Mouse (Mus musculus) heart, embryonic 11.5 days (tissue): ENCODE measurements at regions not wholly inside any gene's neighbourhood (a gene's known extent, or its start where the extent isn't known, plus 50 kb on each side); places are given as distances from the start of the nearest gene placed in this dataset.
"Not testable (repeated sequence)": the region's sequence is repeated elsewhere in the genome, so short reads cannot be mapped to it uniquely, and the experiment has no call there.

Experiments
- ATAC-seq: fragments of 200-750 bp; cut with Nextera tagmentation; replicated peaks from 2 replicates; pipeline ENCODE4 v1.8.0; 2017; ENCODE audit warnings: moderate library complexity; ENCODE audit not compliant: insufficient number of reproducible peaks, low FRiP score, low TSS enrichment
- H3K27ac ChIP-seq: fragments of 300-500 bp; sonication (generic); 2 replicates; pipeline ENCODE4 v1.5.1; 2014; ENCODE audit warnings: mild to moderate bottlenecking, low read depth, low read length
- H3K27me3 ChIP-seq: fragments of 300-500 bp; sonication (generic); 2 replicates; pipeline ENCODE4 v1.6.1; 2014; ENCODE audit warnings: mild to moderate bottlenecking, low read length, mixed read lengths; ENCODE audit not compliant: control insufficient read depth, insufficient read depth
- H3K36me3 ChIP-seq: fragments of 300-500 bp; sonication (generic); 2 replicates; pipeline ENCODE4 v1.6.1; 2014; ENCODE audit warnings: mild to moderate bottlenecking, low read length, moderate library complexity, mixed read lengths; ENCODE audit not compliant: control insufficient read depth, insufficient read depth
- H3K4me1 ChIP-seq: fragments of 300-500 bp; sonication (generic); 2 replicates; pipeline ENCODE4 v1.6.1; 2014; ENCODE audit warnings: low read length; ENCODE audit not compliant: control insufficient read depth, insufficient read depth
- H3K4me2 ChIP-seq: fragments of 300-500 bp; sonication (generic); 2 replicates; pipeline ENCODE4 v1.6.1; 2014; ENCODE audit warnings: mild to moderate bottlenecking, moderate library complexity
- H3K4me3 ChIP-seq: fragments of 300-500 bp; sonication (generic); 2 replicates; pipeline ENCODE4 v1.5.1; 2014; ENCODE audit warnings: low read depth, low read length
- H3K9ac ChIP-seq: fragments of 300-500 bp; sonication (generic); 2 replicates; pipeline ENCODE4 v1.6.1; 2014; ENCODE audit warnings: mild to moderate bottlenecking, low read depth, low read length, moderate library complexity
- H3K9me3 ChIP-seq: fragments of 300-500 bp; sonication (generic); replicated peaks from 2 replicates; pipeline ENCODE4 v1.6.1; 2016; ENCODE audit warnings: low read length; ENCODE audit not compliant: control insufficient read depth
- WGBS: fragments of 180-500 bp; shearing (Covaris S2); extraction: QIAGEN DNeasy Blood & Tissue Kit; methylation state at CpG from one replicate; pipeline ENCODE4 v1.1.7; 2014; ENCODE audit not compliant: insufficient replicate concordance; 5-methylcytosine and 5-hydroxymethylcytosine counted together

DNA sequence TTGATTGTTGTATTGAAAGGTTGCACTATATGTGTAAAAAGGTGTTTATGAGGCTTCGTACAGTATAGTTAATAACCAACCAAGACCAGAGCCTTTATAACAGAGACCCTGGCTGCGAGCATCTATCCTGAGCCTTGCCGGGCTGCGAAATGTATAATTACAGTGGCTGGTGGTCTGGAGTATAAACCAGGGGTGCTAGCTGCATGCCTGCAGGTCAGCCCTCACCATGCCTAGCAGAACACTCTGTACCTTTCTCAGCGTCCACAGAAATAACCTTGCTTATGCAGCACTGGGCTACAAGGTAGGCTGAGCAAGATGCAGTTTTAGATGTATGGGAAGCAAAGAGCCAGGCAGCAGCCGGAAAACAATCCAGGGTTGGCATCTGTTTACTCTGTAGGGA lies 457.8 kb upstream of the Sall1 start:
- ATAC-seq: no peak
- WGBS: 86% methylated on average over 6 of the region's 6 CpGs
- Histone ChIP-seq H3K27ac (no peak overlapping the region), H3K4me1 (no peaks in the 10 kb centered on the region), H3K9ac (no peak overlapping the region), H3K4me3 (no peak overlapping the region), H3K36me3 (no peaks in the 10 kb centered on the region), H3K27me3 (no peaks in the 10 kb centered on the region), H3K4me2 (no peak overlapping the region), H3K9me3 (no peaks in the 10 kb centered on the region)

DNA sequence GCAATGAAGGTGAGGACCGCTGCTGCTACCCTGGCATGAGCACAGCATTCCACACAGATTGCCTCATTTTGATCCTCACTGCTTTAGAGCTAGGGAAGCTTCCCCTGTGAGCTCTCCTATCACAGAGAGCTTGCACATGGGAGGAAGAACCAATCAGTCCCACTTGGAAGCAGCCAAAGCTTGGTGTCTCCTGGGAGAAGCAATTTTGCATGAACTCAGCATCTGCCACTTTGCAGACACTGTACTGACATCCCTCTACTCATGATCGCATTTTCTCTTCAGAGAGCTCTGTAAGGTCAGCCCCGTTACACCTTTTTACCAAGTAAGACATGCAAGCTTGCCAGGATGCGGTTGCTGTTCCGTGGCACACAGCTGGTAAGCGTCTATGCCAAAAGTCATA lies 455.9 kb upstream of the Sall1 start:
- Histone ChIP-seq H3K4me3 (no peak overlapping the region), H3K4me1 (no peaks in the 10 kb centered on the region), H3K36me3 (no peaks in the 10 kb centered on the region), H3K9me3 (no peaks in the 10 kb centered on the region), H3K9ac (no peak overlapping the region), H3K27ac (no peak overlapping the region), H3K4me2 (no peak overlapping the region), H3K27me3 (no peaks in the 10 kb centered on the region)
- 65% methylated on average over 6 of the region's 6 CpGs for WGBS
- ATAC-seq: no peak

DNA sequence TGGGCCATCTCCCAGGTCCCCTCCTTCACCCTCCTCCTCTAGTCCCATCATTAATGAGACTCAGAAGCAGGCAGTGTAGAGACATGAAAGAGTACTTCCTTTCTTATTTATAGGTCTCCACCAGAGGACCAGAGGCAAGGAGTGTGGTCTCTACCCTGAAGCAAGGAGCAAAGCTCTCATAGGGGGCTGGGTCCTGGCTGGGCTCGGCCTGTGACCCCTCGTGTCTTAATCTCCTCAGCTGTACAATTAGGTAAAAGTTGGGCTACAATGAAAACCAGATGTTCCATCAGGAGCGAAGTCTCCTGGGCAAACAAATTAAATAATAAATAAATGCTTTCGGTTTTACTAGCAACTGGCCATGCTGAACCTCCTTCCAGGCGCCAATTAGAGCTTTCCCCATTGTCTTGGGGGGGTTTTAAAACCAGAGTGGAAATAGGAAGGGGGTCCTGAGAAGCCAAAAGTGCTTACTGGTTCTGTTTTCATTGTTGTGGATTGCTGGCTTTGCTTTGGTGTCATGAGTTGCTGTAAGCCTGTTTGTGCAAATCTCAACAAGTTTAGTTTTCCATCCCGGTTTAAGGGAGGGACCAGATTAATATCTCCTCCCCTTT lies 454.2 kb upstream of the Sall1 start:
- 57% methylated on average over 6 of the region's 6 CpGs for WGBS
- Histone ChIP-seq H3K27me3 (no peaks in the 10 kb centered on the region), H3K4me3 (no peak overlapping the region), H3K4me1 (no peaks in the 10 kb centered on the region), H3K27ac (no peak overlapping the region), H3K9ac (no peak overlapping the region), H3K4me2 (no peak overlapping the region), H3K36me3 (no peaks in the 10 kb centered on the region), H3K9me3 (no peaks in the 10 kb centered on the region)
- ATAC-seq: no peak

DNA sequence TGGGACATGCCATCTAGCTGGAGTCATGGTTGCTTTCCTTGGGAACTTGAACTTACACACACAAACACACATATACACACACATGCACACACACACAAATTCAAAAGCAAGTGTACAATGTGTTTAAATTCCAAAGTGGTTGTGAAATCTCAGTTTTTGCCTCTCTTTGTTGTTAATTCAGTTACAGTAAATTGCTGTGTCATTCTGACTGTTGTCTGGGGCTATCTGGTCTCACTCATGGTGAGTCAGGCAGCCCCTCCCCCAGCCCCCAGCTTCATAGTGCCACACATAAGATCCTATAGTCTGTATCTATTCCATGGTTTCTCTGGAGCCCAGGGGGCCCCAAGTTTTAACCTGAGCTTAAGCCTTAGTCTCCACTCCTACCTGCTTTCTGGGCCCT lies 448.4 kb upstream of the Sall1 start:
- Histone ChIP-seq H3K36me3 (no peaks in the 10 kb centered on the region), H3K9me3 (no peaks in the 10 kb centered on the region), H3K27ac (no peak overlapping the region), H3K4me2 (no peak overlapping the region), H3K4me1 (no peaks in the 10 kb centered on the region), H3K9ac (no peak overlapping the region), H3K27me3 (no peaks in the 10 kb centered on the region), H3K4me3 (no peak overlapping the region)
- no peak for ATAC-seq

DNA sequence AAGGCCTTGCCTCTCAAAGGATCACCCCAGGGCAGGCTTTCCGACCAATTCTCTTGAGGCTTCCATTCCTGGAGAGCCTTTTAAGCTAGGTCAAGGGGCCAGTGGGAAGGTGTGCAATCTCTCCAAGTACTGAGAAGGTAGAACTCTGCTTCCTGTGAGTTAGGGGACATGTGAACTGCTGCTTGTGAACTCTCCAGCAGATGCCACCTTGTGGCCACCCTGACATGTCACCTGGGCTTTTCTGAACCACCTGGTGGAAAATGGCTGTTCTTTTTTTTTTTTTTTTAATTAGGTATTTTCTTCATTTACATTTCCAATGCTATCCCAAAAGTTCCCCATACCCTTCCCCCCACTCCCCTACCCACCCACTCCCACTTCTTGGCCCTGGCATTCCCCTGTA lies 438.5 kb upstream of the Sall1 start:
- not testable (repeated sequence) for H3K4me2 ChIP-seq, H3K9ac ChIP-seq, ATAC-seq, H3K27ac ChIP-seq, H3K4me1 ChIP-seq, H3K9me3 ChIP-seq, H3K4me3 ChIP-seq, H3K36me3 ChIP-seq, H3K27me3 ChIP-seq
- WGBS: 60% methylated on average over 1 of the region's 1 CpGs

DNA sequence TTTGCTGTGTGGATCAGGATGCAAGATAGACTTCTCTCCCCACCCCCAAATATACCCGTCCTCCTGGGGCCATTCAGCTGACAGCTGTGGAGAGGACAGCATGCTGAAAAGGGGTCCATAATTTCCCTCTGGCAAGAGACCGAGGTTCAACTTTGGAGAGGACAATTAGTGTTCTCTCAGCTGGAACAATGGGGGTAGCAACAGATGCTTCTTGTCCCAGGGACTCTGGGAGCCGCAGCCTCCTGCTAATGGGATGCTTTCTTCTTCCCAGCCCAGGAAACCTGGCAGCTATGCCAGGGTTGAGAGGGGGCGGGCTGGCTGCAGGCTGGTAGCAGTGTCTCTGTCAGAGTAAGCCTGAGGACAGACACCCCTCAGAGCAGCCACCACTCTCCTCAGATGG lies 433.0 kb upstream of the Sall1 start:
- no peak for ATAC-seq
- Histone ChIP-seq H3K27ac (no peak overlapping the region), H3K9me3 (no peaks in the 10 kb centered on the region), H3K4me1 (no peaks in the 10 kb centered on the region), H3K4me2 (no peak overlapping the region), H3K9ac (no peak overlapping the region), H3K36me3 (no peaks in the 10 kb centered on the region), H3K27me3 (no peaks in the 10 kb centered on the region), H3K4me3 (no peak overlapping the region)
- WGBS: 61% methylated on average over 4 of the region's 4 CpGs

DNA sequence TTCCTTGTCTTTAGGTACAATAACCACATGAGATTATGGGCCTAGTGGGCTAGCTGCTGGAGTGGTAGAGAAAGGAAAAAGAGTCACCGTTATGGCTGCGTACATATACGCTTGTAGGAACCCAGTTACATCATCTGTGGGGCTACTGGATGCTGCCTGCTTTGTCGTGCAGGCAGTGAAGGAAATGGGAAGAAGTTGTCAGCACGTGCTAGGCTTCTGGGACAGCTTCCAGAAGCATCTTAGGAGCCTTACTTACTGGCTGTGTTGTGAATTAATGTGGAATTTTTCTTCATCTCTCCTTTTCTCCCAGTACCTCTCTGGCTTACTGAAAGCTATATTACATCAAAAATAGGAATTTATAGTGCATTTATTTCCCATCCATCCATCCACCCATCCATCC lies 427.2 kb upstream of the Sall1 start:
- no peak overlapping the region for H3K4me3 ChIP-seq
- no peaks in the 10 kb centered on the region for H3K4me1 ChIP-seq
- H3K27ac ChIP-seq: no peak overlapping the region
- no peaks in the 10 kb centered on the region for H3K9me3 ChIP-seq
- 59% methylated on average over 5 of the region's 5 CpGs for WGBS
- ATAC-seq: no peak
- H3K36me3 ChIP-seq: no peaks in the 10 kb centered on the region
- H3K4me2 ChIP-seq: no peak overlapping the region
- no peaks in the 10 kb centered on the region for H3K27me3 ChIP-seq
- no peak overlapping the region for H3K9ac ChIP-seq

DNA sequence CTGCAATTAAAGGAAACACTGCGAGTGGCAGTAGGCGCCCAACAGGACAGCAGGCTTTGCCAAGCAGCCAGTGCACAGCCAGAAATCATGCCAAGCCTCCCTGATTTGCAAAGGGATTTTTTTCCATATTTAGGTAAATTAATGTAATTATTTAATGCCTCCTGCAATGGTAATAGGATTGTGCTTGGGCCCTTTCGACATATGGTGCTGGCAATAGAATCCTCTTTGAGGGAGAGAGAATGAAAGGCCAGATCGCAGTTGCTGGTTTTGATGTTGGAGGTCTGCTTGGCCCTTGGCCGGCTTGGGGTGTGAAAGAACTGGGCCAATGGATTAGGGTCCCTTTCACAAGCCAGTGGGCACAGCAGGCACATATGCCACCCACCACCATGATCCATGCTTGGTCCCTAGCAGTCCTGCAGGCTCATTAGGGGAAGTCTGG lies 424.8 kb upstream of the Sall1 start:
- WGBS: 83% methylated on average over 5 of the region's 5 CpGs
- no peak for ATAC-seq

DNA sequence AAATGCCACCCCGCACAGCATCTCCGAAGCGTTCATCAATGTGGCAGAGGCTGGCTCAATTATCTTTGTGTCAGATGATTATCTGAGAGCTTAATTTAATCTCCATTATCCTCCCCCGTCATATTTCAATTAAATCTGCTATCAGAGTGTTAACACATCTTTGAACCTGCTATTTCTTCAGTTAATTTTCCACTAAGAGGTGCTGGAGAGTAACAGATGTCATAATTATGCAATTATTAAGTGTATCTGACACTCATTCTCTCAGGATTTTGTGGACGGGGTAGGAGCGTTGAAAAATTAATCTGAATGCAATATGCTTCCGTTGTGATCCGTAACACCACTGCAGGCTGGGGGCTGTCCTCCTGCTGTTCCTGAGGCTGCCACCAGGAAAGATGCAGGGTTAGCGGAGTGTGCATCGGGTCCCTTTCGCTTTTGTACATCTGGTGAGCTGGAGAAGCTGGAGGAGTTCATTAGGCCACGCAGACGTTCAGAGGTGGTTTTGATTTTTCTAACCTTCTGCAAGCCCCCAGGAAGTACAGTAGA lies 421.3 kb upstream of the Sall1 start:
- ATAC-seq: no peak
- H3K36me3 ChIP-seq: no peaks in the 10 kb centered on the region
- H3K27me3 ChIP-seq: no peaks in the 10 kb centered on the region
- H3K9ac ChIP-seq: no peak overlapping the region
- 86% methylated on average over 13 of the region's 13 CpGs for WGBS
- no peak overlapping the region for H3K27ac ChIP-seq
- H3K9me3 ChIP-seq: no peaks in the 10 kb centered on the region
- H3K4me2 ChIP-seq: no peak overlapping the region
- no peaks in the 10 kb centered on the region for H3K4me1 ChIP-seq
- H3K4me3 ChIP-seq: no peak overlapping the region

More for the DNA sequence above, 424.8 kb upstream of the Sall1 start:
- Histone ChIP-seq H3K9me3 (no peaks in the 10 kb centered on the region), H3K4me1 (no peaks in the 10 kb centered on the region), H3K9ac (no peak overlapping the region), H3K27me3 (no peaks in the 10 kb centered on the region), H3K27ac (no peak overlapping the region), H3K4me3 (no peak overlapping the region), H3K36me3 (no peaks in the 10 kb centered on the region), H3K4me2 (no peak overlapping the region)
